Mouse (Mus musculus) MEL (cell line): ENCODE measurements around the gene Cntd1. TPM values are rescaled to one million over a fixed set of nuclear protein-coding genes. Genes with fewer than 3 reads are reported as not detected.
A peak's percentile ranks its signal among the peaks of the same experiment; 100 is the strongest.

ENCODE experiments used
- DNase-seq: peaks from one replicate; pipeline ENCODE4 v3.0.0; 2011; ENCODE audit warnings: low read depth, low spot score
- H3K27ac ChIP-seq: 2 replicates; pipeline ENCODE4 v1.5.1; 2012; ENCODE audit warnings: low read depth, mild to moderate bottlenecking, control low read depth, low read length, moderate library complexity; ENCODE audit not compliant: control insufficient read depth
- H3K27me3 ChIP-seq, 2 experiments: fragments of 150-350 bp in 1 of 2; sonication (generic) in 1 of 2; 2 replicates each; pipeline ENCODE4 v1.6.1; 2012; ENCODE audit warnings: low read length in 2 of 2, mild to moderate bottlenecking in 2 of 2, improper control_type of control experiment in 1 of 2, moderate library complexity in 1 of 2; ENCODE audit not compliant: insufficient read depth in 2 of 2, control insufficient read depth in 1 of 2
- H3K36me3 ChIP-seq, 2 experiments: 2 replicates each; pipeline ENCODE4 v1.6.1; 2012 to 2014; ENCODE audit warnings: low read length in 2 of 2, improper control_type of control experiment in 1 of 2, inconsistent platforms in 1 of 2, mild to moderate bottlenecking in 1 of 2; ENCODE audit not compliant: insufficient read depth in 2 of 2, control insufficient read depth in 1 of 2
- H3K4me1 ChIP-seq, 2 experiments: fragments of 150-350 bp in 1 of 2; sonication (generic) in 1 of 2; 2 replicates each; pipeline ENCODE4 v1.6.1; 2012; ENCODE audit warnings: low read length in 2 of 2, improper control_type of control experiment in 1 of 2, mild to moderate bottlenecking in 1 of 2; ENCODE audit not compliant: insufficient read depth in 2 of 2, control insufficient read depth in 1 of 2
- H3K4me3 ChIP-seq, 2 experiments: fragments of 150-350 bp in 1 of 2; sonication (generic) in 1 of 2; 2 replicates each; pipeline ENCODE4 v1.5.1; 2012; ENCODE audit warnings: low read depth in 2 of 2, low read length in 2 of 2, mild to moderate bottlenecking in 2 of 2, moderate library complexity in 2 of 2, control low read depth in 1 of 2, improper control_type of control experiment in 1 of 2; ENCODE audit not compliant: control insufficient read depth in 1 of 2, insufficient read depth in 1 of 2
- H3K79me2 ChIP-seq: 2 replicates; pipeline ENCODE4 v1.6.1; 2012; ENCODE audit warnings: mild to moderate bottlenecking, low read length, moderate library complexity; ENCODE audit not compliant: control insufficient read depth, poor library complexity, insufficient read depth
- H3K9ac ChIP-seq: 2 replicates; pipeline ENCODE4 v1.6.1; 2012; ENCODE audit warnings: low read depth, mild to moderate bottlenecking, control low read depth, low read length, moderate library complexity; ENCODE audit not compliant: control insufficient read depth, poor library complexity, severe bottlenecking
- H3K9me3 ChIP-seq: fragments of 150-350 bp; sonication (generic); replicated peaks from 2 replicates; pipeline ENCODE4 v1.6.1; 2012; ENCODE audit warnings: mild to moderate bottlenecking, low read length, improper control_type of control experiment, moderate library complexity; ENCODE audit not compliant: insufficient read depth
- CHD1 ChIP-seq: IDR thresholded peaks from 2 replicates; pipeline ENCODE4 v1.6.1; 2012; ENCODE audit warnings: low read depth, mild to moderate bottlenecking, inconsistent platforms, low read length, improper control_type of control experiment
- CTCF ChIP-seq, 3 experiments: IDR thresholded peaks in 2 of 3; conservative IDR thresholded peaks in 1 of 3; 2 replicates each; pipeline ENCODE4 v1.5.1; 2011 to 2012; ENCODE audit warnings: low read length in 3 of 3, low read depth in 2 of 3, mild to moderate bottlenecking in 2 of 3, improper control_type of control experiment in 1 of 3, inconsistent platforms in 1 of 3, mixed read lengths in 1 of 3, moderate library complexity in 1 of 3; ENCODE audit not compliant: control insufficient read depth in 1 of 3, insufficient read depth in 1 of 3, poor library complexity in 1 of 3, severe bottlenecking in 1 of 3
- GABPA ChIP-seq: IDR thresholded peaks from 2 replicates; pipeline ENCODE4 v1.6.1; 2012; ENCODE audit warnings: low read depth, mild to moderate bottlenecking, inconsistent platforms, low read length, improper control_type of control experiment, moderate library complexity
- GATA1 ChIP-seq: IDR thresholded peaks from 2 replicates; pipeline ENCODE4 v1.6.1; 2011; ENCODE audit warnings: low read depth, low read length, improper control_type of control experiment
- HCFC1 ChIP-seq: IDR thresholded peaks from 2 replicates; pipeline ENCODE4 v1.6.1; 2012; ENCODE audit warnings: low read depth, mild to moderate bottlenecking, inconsistent platforms, low read length, improper control_type of control experiment, moderate library complexity
- JUND ChIP-seq: IDR thresholded peaks from 2 replicates; pipeline ENCODE4 v1.6.1; 2011; ENCODE audit warnings: low read depth, mild to moderate bottlenecking, improper control_type of control experiment, low read length
- MAFK ChIP-seq: IDR thresholded peaks from 2 replicates; pipeline ENCODE4 v1.6.1; 2011; ENCODE audit warnings: low read depth, mild to moderate bottlenecking, low read length, improper control_type of control experiment, borderline replicate concordance
- MAX ChIP-seq: IDR thresholded peaks from 2 replicates; pipeline ENCODE4 v1.6.1; 2011; ENCODE audit warnings: low read length, improper control_type of control experiment
- MEF2A ChIP-seq: IDR thresholded peaks from 2 replicates; pipeline ENCODE4 v1.6.1; 2014; ENCODE audit warnings: low read depth, mild to moderate bottlenecking, inconsistent platforms, low read length, improper control_type of control experiment; ENCODE audit not compliant: poor library complexity, insufficient replicate concordance, severe bottlenecking; ENCODE audit errors: extremely low read depth
- MXI1 ChIP-seq: IDR thresholded peaks from 2 replicates; pipeline ENCODE4 v1.6.1; 2011; ENCODE audit warnings: mild to moderate bottlenecking, low read depth, low read length, improper control_type of control experiment
- MYB ChIP-seq: IDR thresholded peaks from 2 replicates; pipeline ENCODE4 v1.6.1; 2011; ENCODE audit warnings: mild to moderate bottlenecking, low read depth, low read length, improper control_type of control experiment
- NELFE ChIP-seq: IDR thresholded peaks from 2 replicates; pipeline ENCODE4 v1.6.1; 2011; ENCODE audit warnings: low read depth, low read length, improper control_type of control experiment
- NRF1 ChIP-seq: IDR thresholded peaks from 2 replicates; pipeline ENCODE4 v1.6.1; 2014; ENCODE audit warnings: low read depth, mild to moderate bottlenecking, inconsistent platforms, low read length, improper control_type of control experiment, moderate library complexity; ENCODE audit not compliant: poor library complexity, insufficient read depth, severe bottlenecking
- POLR2AphosphoS5 ChIP-seq: IDR thresholded peaks from 2 replicates; pipeline ENCODE4 v1.6.1; 2012; ENCODE audit warnings: low read depth, borderline replicate concordance, mild to moderate bottlenecking, inconsistent platforms, low read length, moderate library complexity, mixed read lengths
- RAD21 ChIP-seq: IDR thresholded peaks from 2 replicates; pipeline ENCODE4 v1.6.1; 2011; ENCODE audit warnings: mild to moderate bottlenecking, low read depth, low read length, improper control_type of control experiment
- RCOR1 ChIP-seq: IDR thresholded peaks from 2 replicates; pipeline ENCODE4 v1.6.1; 2012; ENCODE audit warnings: low read depth, mild to moderate bottlenecking, inconsistent platforms, low read length, improper control_type of control experiment
- SMC3 ChIP-seq: IDR thresholded peaks from 2 replicates; pipeline ENCODE4 v1.6.1; 2011; ENCODE audit warnings: low read depth, low read length, improper control_type of control experiment
- TBP ChIP-seq: IDR thresholded peaks from 2 replicates; pipeline ENCODE4 v1.8.0; 2011; ENCODE audit warnings: low read depth, low read length, improper control_type of control experiment
- TCF12 ChIP-seq: IDR thresholded peaks from 2 replicates; pipeline ENCODE4 v1.6.1; 2014; ENCODE audit warnings: low read depth, mild to moderate bottlenecking, inconsistent platforms, low read length, improper control_type of control experiment, moderate library complexity
- USF2 ChIP-seq, 2 experiments: IDR thresholded peaks; 2 replicates each; pipeline ENCODE4 v1.6.1; 2011 to 2012; ENCODE audit warnings: improper control_type of control experiment in 2 of 2, low read length in 2 of 2, borderline replicate concordance in 1 of 2, inconsistent platforms in 1 of 2, low read depth in 1 of 2, mild to moderate bottlenecking in 1 of 2; ENCODE audit not compliant: insufficient read depth in 1 of 2
- ZC3H11A ChIP-seq: IDR thresholded peaks from 2 replicates; pipeline ENCODE4 v1.6.1; 2012; ENCODE audit warnings: low read depth, mild to moderate bottlenecking, inconsistent platforms, low read length, improper control_type of control experiment
- ZKSCAN1 ChIP-seq: IDR thresholded peaks from 2 replicates; pipeline ENCODE4 v1.6.1; 2012; ENCODE audit warnings: low read depth, mild to moderate bottlenecking, inconsistent platforms, low read length, improper control_type of control experiment, moderate library complexity
- ZNF384 ChIP-seq: IDR thresholded peaks from 2 replicates; pipeline ENCODE4 v1.6.1; 2012; ENCODE audit warnings: low read depth, mild to moderate bottlenecking, inconsistent platforms, low read length, improper control_type of control experiment
- polyA plus RNA-seq, 2 experiments: library from polyadenylated mRNA; stranded (reverse) in 1 of 2; unstranded in 1 of 2; fragments of >175 nt in 1 of 2; fragments of >200 nt in 1 of 2; gene quantifications; 2 replicates each; pipeline versions ENCODE4 v1.2.1 to v1.2.4; 2012; ENCODE audit warnings: low replicate concordance in 2 of 2, low read depth in 1 of 2; ENCODE audit not compliant: insufficient read length in 2 of 2, insufficient read depth in 1 of 2, missing spikeins in 1 of 2
- total RNA-seq: library from RNA; depleted of rRNA; stranded (reverse); fragments of 300-350 nt; gene quantifications from 2 replicates; pipeline ENCODE4 v1.2.3, GENCODE M21; 2012

Cntd1 gene
- total and polyA plus RNA-seq, 3 experiments = 0.84 to 2.4 TPM; not detected in 1

GRCm38 (mm10) chr11:101247521-101248030 lies 31.2 kb upstream of the Cntd1 start:
- Histone ChIP-seq H3K4me3 (no peak overlapping the region), H3K9me3 (no peaks in the 10 kb centered on the region), H3K9ac (no peak overlapping the region), H3K79me2 (no peaks in the 10 kb centered on the region), H3K4me1 (peaks cover 0 to 6% of the 10 kb centered on the region in 2 experiments; a peak in 2 of 4 replicates), H3K27me3 (peaks cover 0 to 4% of the 10 kb centered on the region in 2 experiments; a peak in 2 of 4 replicates), H3K36me3 (peaks cover 0 to 2% of the 10 kb centered on the region in 2 experiments; a peak in 1 of 4 replicates), H3K27ac (no peak overlapping the region)
- no peak for TF ChIP-seq POLR2AphosphoS5
- no peak for TF ChIP-seq JUND
- DNase-seq = no peak

- peaks cover 0 to 6% of the 10 kb centered on the region in 2 experiments; a peak in 2 of 4 replicates for H3K4me1 ChIP-seq
- no peak overlapping the region for H3K9ac ChIP-seq
- H3K36me3 ChIP-seq = peaks cover 0 to 4% of the 10 kb centered on the region in 2 experiments; a peak in 1 of 4 replicates
- H3K4me3 ChIP-seq = no peak overlapping the region
- H3K27me3 ChIP-seq = peaks cover 0 to 1% of the 10 kb centered on the region in 2 experiments; a peak in 1 of 4 replicates
- no peaks in the 10 kb centered on the region for H3K9me3 ChIP-seq
- H3K27ac ChIP-seq = no peak overlapping the region
- DNase-seq = peak; percentile 88
- peak; percentile 39 to 82 (median 80); a peak in 5 of 6 replicates for TF ChIP-seq CTCF (IDR thresholded peaks at IDR 0.05 in 2 of 3, conservative IDR thresholded peaks at IDR 0.05 in 1 of 3; ENCODE audit: control insufficient read depth in 1 of 3, insufficient read depth in 1 of 3, low read depth in 2 of 3, low read length in 3 of 3, poor library complexity in 1 of 3, severe bottlenecking in 1 of 3)
- peak; percentile 86 for TF ChIP-seq ZC3H11A
- TF ChIP-seq RAD21 = peak; percentile 79
- no peak for TF ChIP-seq ZNF384
- peak; percentile 91 for TF ChIP-seq SMC3
- TF ChIP-seq, all 39 proteins: peak for 4
- H3K79me2 ChIP-seq = no peaks in the 10 kb centered on the region
Measured at GRCm38 (mm10) chr11:101248258-101248994, 30.4 kb upstream of the Cntd1 start.

GRCm38 (mm10) chr11:101251031-101251430 lies 27.8 kb upstream of the Cntd1 start:
- Histone ChIP-seq H3K79me2 (peaks cover 7% of the 10 kb centered on the region), H3K4me3 (no peak overlapping the region), H3K9me3 (no peaks in the 10 kb centered on the region), H3K27me3 (no peaks in the 10 kb centered on the region), H3K27ac (no peak overlapping the region), H3K9ac (no peak overlapping the region), H3K4me1 (peaks cover 0 to 5% of the 10 kb centered on the region in 2 experiments; a peak in 1 of 4 replicates), H3K36me3 (peaks cover 0 to 10% of the 10 kb centered on the region in 2 experiments; a peak in 2 of 4 replicates)
- no peak for DNase-seq
- TF ChIP-seq RCOR1 (no peak), NELFE (no peak), GABPA (no peak), HCFC1 (no peak), SMC3 (no peak), JUND (no peak), MXI1 (no peak), CHD1 (no peak), ZC3H11A (no peak), TCF12 (no peak), MAFK (no peak), GATA1 (no peak), MAX (no peak), MEF2A (no peak), TBP (no peak), ZKSCAN1 (no peak), NRF1 (no peak), USF2 (IDR thresholded peaks at IDR 0.05; ENCODE audit: borderline replicate concordance in 1 of 2, insufficient read depth in 1 of 2, low read depth in 1 of 2, low read length in 2 of 2) (no peak), MYB (no peak)
